Mouse (Mus musculus): ENCODE data around the gene Lrrn4cl. TPM values are rescaled to one million over a fixed set of nuclear protein-coding genes. Genes with fewer than 3 reads are reported as not detected.
"Not testable (repeated sequence)": the region's sequence is repeated elsewhere in the genome, so short reads cannot be mapped to it uniquely, and the experiment has no call there.

Lrrn4cl gene
- polyA plus RNA-seq, 1 experiment, result 1.4 TPM

DNA sequence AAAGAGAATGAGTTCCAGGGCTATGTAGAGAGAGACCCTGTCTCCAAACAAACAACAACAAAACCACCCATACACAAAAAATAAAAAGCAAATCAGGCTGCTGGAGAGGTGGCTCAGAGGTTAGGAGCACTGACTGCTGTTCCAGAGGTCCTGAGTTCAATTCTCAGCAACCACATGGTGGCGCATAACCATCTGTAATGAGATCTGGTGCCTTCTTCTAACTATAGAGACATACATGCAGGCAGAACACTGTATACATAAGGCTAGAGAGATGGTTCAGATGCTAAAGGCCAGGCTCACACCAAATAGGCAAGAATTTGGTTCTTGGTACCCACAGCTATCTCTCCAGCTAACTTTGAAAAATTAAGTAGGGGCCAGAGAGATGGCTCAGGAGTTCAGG is 8.4 kb downstream of the Lrrn4cl start:
- no peak for TF ChIP-seq POLR2A (IDR thresholded peaks at IDR 0.05; ENCODE audit: borderline replicate concordance, extremely low read depth, insufficient read depth, insufficient read length, poor library complexity, severe bottlenecking)
- TF ChIP-seq CTCF (IDR thresholded peaks at IDR 0.05; ENCODE audit: borderline replicate concordance, extremely low read depth, insufficient read depth, insufficient read length), result peak; percentile 29; the same call in 1 of the 2 replicates
- peak; percentile 39 for DNase-seq (ENCODE audit: low read depth)

DNA sequence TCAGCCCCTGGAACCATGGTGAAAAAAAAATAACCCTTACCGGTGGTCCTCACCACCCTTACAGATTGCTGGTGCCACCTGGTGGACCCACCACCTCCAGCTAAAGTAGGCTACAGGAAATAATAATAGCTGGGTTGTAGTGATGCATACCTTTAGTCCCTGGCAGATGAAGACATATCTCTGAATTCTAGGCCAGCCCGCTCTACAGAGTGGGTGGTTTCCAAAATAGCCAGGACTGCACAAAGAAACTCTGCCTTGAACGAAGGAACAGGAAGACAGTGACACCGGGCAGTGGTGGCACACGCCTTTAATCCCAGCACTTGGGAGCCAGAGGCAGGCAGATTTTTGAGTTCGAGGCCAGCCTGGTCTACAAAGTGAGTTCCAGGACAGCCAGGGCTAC is 13.7 kb downstream of the Lrrn4cl start:
- no peak for TF ChIP-seq POLR2A (IDR thresholded peaks at IDR 0.05; ENCODE audit: borderline replicate concordance, extremely low read depth, insufficient read depth, insufficient read length, poor library complexity, severe bottlenecking)
- no peak for TF ChIP-seq CTCF (IDR thresholded peaks at IDR 0.05; ENCODE audit: borderline replicate concordance, extremely low read depth, insufficient read depth, insufficient read length)
- DNase-seq (ENCODE audit: low read depth), result no peak

DNA sequence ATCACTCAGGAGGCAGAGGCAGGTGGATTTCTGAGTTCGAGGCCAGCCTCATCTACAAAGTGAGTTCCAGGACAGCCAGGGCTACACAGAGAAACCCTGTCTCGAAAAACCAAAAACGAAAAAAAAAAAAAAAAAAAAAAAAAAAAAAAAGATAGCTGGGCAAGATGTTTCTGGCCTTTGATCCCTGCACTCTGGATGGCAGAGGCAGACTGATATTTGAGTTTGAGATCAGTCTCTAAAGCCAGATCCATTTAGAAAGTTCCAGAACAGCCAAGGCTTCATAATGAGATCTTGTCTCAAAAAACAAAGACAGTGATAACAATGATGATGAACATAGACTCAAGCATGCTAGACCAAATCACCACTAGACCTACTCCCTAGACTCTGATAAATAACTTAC is 19.8 kb downstream of the Lrrn4cl start:
- DNase-seq (ENCODE audit: low read depth), result not testable (repeated sequence)

DNA sequence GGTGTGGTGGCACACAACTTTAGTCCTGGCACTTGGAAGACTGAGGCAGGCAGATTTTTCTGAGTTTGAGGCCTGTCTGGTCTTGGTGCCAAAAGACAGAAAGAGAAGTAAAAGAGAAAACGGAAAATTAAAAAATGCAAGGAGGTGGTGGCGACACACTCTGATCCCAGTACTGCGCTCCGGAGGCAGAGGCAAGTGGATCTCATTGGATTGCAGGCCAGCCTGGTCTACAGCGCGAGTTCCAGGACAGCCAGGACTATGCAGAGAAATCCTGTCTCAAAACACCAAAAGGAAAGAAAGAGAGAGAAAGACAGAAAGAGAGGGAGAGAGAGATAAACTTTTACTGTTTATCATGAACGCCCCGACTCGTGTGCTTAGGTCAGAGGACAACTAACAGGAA is 20.3 kb downstream of the Lrrn4cl start:
- TF ChIP-seq CTCF (IDR thresholded peaks at IDR 0.05; ENCODE audit: borderline replicate concordance, extremely low read depth, insufficient read depth, insufficient read length) (no peak), POLR2A (IDR thresholded peaks at IDR 0.05; ENCODE audit: borderline replicate concordance, extremely low read depth, insufficient read depth, insufficient read length, poor library complexity, severe bottlenecking) (no peak)
- no peak for DNase-seq (ENCODE audit: low read depth)

DNA sequence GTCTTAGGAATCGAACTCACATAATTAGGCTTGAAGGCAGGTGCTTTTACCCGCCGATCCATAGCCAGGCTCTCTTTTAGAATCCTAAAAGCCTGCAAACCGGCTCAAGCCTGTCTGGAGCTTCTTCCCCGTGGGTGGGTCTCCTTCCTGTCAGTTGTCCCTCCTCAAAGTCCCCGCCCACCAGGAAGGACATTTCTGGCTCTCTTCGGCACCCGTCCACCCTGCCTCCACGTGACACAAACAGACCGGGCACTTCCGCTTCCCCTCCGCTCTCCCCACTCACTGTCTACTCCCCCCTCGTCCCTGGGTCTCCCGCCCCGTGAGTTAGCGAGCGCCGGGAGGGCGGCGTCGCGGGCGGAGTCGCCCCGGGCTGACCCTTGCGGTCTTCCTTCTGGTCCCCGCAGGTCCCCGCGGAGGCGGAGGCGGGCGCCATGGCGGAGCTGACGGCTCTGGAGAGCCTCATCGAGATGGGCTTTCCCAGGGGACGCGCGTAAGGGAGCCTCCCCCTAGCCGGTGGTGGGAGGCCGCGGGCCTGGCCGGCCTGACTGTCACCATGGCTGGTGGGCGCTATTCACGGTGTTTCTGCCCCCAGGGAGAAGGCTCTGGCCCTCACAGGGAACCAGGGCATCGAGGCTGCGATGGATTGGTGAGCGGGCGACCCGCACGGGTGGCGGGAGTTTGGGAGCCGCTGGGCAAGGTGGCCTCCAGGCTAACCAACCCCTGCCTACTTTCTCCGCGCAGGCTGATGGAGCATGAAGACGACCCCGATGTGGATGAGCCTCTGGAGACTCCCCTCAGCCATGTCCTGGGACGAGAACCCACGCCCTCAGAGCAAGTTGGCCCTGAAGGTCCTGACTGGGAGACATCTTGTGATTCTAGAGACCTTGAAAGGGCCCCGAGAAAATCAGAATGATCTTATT is 21.0 kb downstream of the Lrrn4cl start, which contains the start of gene Ubxn1:
Gene Ubxn1, plus strand, starts transcription at position 230 of the 920 bp plus-strand sequence.
- no peak; the same call in 1 of the 2 replicates for TF ChIP-seq POLR2A (IDR thresholded peaks at IDR 0.05; ENCODE audit: borderline replicate concordance, extremely low read depth, insufficient read depth, insufficient read length, poor library complexity, severe bottlenecking)
- no peak for TF ChIP-seq CTCF (IDR thresholded peaks at IDR 0.05; ENCODE audit: borderline replicate concordance, extremely low read depth, insufficient read depth, insufficient read length)
- peak; percentile 99 for DNase-seq (ENCODE audit: low read depth)

DNA sequence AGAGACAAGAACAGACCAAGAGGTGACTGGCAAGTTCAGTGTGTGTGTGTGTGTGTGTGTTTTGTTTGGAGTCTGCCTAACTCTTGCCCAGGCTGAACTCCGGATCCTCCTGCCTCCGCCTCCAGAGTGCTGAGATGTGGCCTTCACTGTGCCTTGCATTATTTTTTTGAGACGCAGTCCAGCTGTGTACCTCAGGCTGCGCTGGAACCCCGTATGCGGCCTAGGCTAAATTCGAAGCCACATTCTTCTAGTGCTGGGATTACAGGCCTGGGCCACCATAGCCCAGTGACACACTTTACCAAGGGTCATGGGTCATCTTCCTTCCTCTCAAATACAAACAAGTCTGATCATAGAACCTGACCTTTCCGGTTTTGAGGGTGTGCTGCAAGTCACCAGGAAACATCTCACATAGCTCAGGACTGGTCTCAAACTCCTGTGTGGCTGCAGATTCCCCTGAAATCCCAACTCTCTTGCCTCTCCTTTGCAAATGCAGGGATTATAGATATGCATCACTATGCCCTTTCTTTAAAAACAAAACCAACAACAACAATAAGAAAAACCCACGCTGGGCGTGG is 21.8 kb downstream of the Lrrn4cl start:
- TF ChIP-seq CTCF (IDR thresholded peaks at IDR 0.05; ENCODE audit: borderline replicate concordance, extremely low read depth, insufficient read depth, insufficient read length) (no peak), POLR2A (IDR thresholded peaks at IDR 0.05; ENCODE audit: borderline replicate concordance, extremely low read depth, insufficient read depth, insufficient read length, poor library complexity, severe bottlenecking) (no peak)
- no peak for DNase-seq (ENCODE audit: low read depth)

DNA sequence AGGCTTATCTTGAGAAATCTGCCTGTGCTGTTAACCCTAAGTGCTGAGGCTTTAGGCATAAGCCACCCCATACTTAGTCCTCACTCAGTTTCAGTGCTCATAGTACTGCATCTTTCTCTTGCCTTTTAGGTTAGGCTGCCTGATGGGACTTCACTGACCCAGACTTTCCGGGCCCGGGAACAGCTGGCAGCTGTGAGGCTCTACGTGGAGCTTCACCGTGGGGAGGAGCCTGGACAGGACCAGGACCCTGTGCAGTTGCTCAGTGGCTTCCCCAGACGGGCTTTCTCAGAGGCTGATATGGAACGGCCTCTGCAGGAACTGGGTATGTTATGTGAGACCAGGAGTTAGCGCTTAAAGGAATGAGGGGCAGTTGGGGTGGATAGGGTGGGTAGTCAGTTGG is 24.5 kb downstream of the Lrrn4cl start:
- DNase-seq (ENCODE audit: low read depth), result no peak
- TF ChIP-seq POLR2A (IDR thresholded peaks at IDR 0.05; ENCODE audit: borderline replicate concordance, extremely low read depth, insufficient read depth, insufficient read length, poor library complexity, severe bottlenecking) (no peak), CTCF (IDR thresholded peaks at IDR 0.05; ENCODE audit: borderline replicate concordance, extremely low read depth, insufficient read depth, insufficient read length) (no peak)

DNA sequence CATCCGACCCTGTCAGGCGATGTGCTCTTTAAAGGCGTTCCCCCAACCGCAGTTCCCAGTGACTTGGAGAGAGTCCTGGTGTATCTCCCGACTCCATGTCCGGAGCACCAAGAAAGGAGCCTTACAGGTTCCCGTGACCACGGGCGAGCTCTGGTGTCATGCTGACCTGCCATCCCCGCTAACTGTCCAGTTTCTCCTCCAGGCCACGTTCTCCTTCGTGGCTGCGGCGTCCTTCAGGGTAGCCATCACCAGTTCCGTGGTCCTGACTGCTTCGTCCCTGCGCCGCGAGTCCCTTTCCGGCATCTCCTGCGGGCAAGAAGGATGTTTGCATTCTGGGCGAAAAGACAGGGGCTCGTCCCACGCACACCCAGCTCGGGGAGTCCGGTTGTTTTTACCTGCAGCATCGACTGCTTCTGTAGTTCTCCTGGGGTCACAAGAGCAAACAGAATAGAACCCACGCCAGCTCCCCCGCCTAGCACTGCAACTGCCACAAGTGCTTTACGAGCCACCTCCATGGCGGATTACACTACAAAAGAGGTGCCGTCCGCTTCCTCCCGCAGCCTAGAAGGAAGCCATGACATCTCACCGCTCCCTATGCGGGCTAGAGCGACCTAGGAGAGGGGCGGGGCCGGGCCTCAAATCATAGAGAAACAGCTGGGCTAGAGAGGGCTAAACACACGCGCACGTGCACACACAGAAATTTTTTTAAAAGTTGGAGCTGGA is 29.9 kb downstream of the Lrrn4cl start, which contains the start of gene Uqcc3:
Gene Uqcc3, minus strand, starts transcription at position 613 of the 723 bp plus-strand sequence.
- DNase-seq (ENCODE audit: low read depth), result peak; percentile 96
- TF ChIP-seq POLR2A (IDR thresholded peaks at IDR 0.05; ENCODE audit: borderline replicate concordance, extremely low read depth, insufficient read depth, insufficient read length, poor library complexity, severe bottlenecking) (peak; percentile 56; the same call in 1 of the 2 replicates), CTCF (IDR thresholded peaks at IDR 0.05; ENCODE audit: borderline replicate concordance, extremely low read depth, insufficient read depth, insufficient read length) (no peak)

DNA sequence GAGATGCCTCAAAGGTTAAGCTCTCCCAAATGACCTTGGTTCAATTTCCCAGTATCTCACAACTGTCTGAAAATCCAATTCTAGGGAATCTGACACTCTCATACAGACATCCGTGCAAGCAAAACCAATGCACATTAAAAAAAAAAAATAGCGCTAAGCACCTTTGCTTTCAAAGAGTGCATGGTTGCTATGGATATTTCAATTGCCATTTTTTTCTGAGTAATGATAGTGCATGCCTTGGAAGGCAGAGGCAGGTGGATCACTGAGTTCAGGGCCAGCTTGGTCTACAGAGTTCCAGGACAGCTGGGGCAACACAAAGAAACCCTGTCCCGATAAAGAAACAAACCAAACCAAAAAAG is 30.4 kb downstream of the Lrrn4cl start:
- TF ChIP-seq CTCF (IDR thresholded peaks at IDR 0.05; ENCODE audit: borderline replicate concordance, extremely low read depth, insufficient read depth, insufficient read length) (no peak), POLR2A (IDR thresholded peaks at IDR 0.05; ENCODE audit: borderline replicate concordance, extremely low read depth, insufficient read depth, insufficient read length, poor library complexity, severe bottlenecking) (no peak)
- DNase-seq (ENCODE audit: low read depth), result no peak

DNA sequence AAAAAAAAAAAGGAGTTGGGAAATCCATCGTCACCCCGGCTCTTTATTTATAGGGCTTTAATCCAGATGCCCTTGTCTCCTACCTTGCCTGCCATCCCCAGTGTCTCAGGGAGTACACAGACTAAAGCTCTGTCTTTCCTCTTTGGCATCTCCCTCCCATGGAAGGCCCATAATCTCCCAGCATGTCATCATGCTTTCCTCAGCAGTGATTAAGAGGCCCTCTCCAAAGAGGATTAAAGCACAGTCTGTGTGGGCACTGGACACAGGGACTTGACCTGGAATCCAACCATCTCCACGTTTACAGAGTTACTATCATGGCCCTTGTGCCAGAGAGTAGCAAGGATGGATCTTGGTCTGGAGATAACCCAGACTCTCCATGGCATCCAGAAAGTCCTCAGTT is 33.0 kb downstream of the Lrrn4cl start, which contains the start of the genes Lbhd1 and Gm49403:
Gene Lbhd1, plus strand, starts transcription at position 117 of the 400 bp plus-strand sequence.
Gene Gm49403, plus strand, starts transcription at position 315 of the 400 bp plus-strand sequence.
- DNase-seq (ENCODE audit: low read depth), result no peak
- TF ChIP-seq CTCF (IDR thresholded peaks at IDR 0.05; ENCODE audit: borderline replicate concordance, extremely low read depth, insufficient read depth, insufficient read length), result no peak
- no peak for TF ChIP-seq POLR2A (IDR thresholded peaks at IDR 0.05; ENCODE audit: borderline replicate concordance, extremely low read depth, insufficient read depth, insufficient read length, poor library complexity, severe bottlenecking)

DNA sequence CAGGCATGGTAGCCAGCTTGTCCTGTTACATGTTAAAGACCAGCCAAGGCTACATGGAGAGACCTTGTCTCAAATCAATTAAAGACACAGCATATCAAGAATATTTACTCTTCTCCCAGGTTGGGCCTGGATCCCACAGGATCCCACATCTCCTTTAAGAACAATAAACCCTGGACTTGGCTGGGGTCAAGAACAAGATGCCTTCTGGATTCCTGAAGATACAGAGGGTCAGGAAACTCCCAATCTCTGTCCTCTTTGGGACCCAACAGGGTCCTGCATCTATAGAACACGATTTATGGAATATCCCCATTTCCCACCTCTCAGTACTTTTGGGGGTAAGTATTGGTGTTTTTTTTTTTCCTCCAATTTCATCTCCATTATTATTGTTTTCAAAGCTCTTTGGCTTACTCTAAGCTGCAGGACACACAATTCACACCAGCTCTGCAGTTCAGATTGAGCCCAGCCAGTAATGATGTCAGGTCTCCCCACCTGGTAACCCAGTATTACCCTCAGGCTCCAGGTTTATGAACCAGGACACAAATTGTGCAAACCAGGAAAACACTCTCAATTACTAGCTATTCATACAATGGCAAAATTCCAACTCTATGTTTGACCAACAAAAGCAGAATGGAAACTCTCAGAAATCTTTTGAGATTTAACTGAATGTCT is 36.5 kb downstream of the Lrrn4cl start:
- no peak for DNase-seq (ENCODE audit: low read depth)
- TF ChIP-seq CTCF (IDR thresholded peaks at IDR 0.05; ENCODE audit: borderline replicate concordance, extremely low read depth, insufficient read depth, insufficient read length) (no peak), POLR2A (IDR thresholded peaks at IDR 0.05; ENCODE audit: borderline replicate concordance, extremely low read depth, insufficient read depth, insufficient read length, poor library complexity, severe bottlenecking) (no peak)
